Mouse (Mus musculus) small intestine, adult 2 months (tissue): ENCODE data around the gene Rin3.

Experiments used
- CTCF ChIP-seq: fragments of 200-500 bp; IDR thresholded peaks from 2 replicates; pipeline ENCODE4 v1.5.1; 2012; ENCODE audit warnings: low read depth, mild to moderate bottlenecking, control low read depth, inconsistent platforms, low read length, moderate library complexity, mixed read lengths; ENCODE audit not compliant: insufficient replicate concordance, insufficient read length; ENCODE audit errors: extremely low read depth
- POLR2A ChIP-seq: fragments of 200-500 bp; IDR thresholded peaks from 2 replicates; pipeline ENCODE4 v1.6.1; 2012; ENCODE audit warnings: low read depth, mild to moderate bottlenecking, control low read depth, inconsistent platforms, low read length, moderate library complexity

GRCm38 (mm10) chr12:102426285-102426684, 143.4 kb downstream of the Rin3 start:
- TF ChIP-seq POLR2A (no peak), CTCF (no peak)
